Mouse (Mus musculus): Measurements from ENCODE around the gene Npsr1. TPM values are rescaled to one million over a fixed set of nuclear protein-coding genes. Genes with fewer than 3 reads are reported as not detected.

Npsr1 gene
- polyA plus RNA-seq, 1 experiment from 2014 or later, result not detected

DNA sequence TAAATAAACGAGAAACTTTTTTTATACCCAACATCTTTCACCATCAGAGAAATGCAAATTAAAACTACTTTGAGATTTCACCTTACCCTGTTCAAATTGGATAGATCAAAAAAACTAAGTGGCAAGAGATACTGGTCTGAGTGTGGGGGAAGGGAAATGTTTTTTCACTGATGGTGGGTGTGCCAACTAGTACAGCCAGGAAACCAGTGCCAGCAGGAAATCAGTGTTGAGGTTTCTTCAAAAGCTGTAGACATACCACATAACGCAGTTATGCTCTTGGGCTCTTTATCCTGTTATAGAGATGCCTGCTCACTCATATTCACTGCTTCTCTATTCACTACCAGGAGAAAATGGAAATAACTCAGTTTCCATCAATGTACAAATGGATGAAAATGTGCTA, 233.9 kb downstream of the Npsr1 start:
- Histone ChIP-seq H3K9ac (no peak overlapping the region), H3K4me3 (no peak overlapping the region), H3K27me3 (no peaks in the 10 kb centered on the region), H3K9me3 (no peaks in the 10 kb centered on the region), H3K36me3 (no peaks in the 10 kb centered on the region), H3K27ac (no peak overlapping the region), H3K4me1 (no peaks in the 10 kb centered on the region), H3K4me2 (replicated peaks) (no peak overlapping the region)
- ATAC-seq (ENCODE audit: low FRiP score, low read depth), result no peak
- WGBS, result 72% methylated on average over 2 of the region's 2 CpGs

DNA sequence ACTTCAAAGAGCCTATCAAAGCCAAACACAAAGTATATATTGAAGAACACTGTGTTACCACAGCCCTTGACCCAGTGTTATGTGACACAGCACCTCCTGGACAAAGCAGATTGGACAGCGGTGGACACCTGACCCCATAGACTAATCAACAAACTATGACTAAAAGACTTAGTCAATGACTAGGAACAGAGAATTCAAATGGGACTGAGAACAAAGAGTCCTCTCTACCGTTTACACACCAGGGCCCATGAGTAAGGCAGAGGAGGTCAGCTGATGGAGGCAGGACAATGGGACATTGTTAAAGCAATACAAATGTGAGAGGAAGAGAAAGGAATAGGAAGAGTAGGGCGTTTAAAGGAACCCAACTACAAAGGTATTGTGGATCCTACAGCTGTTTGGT, 243.5 kb downstream of the Npsr1 start:
- H3K4me2 ChIP-seq (replicated peaks), result no peak overlapping the region
- no peak overlapping the region for H3K4me3 ChIP-seq
- 77% methylated on average over 3 of the region's 3 CpGs for WGBS
- no peaks in the 10 kb centered on the region for H3K4me1 ChIP-seq
- H3K27me3 ChIP-seq, result no peaks in the 10 kb centered on the region
- H3K9ac ChIP-seq, result no peak overlapping the region
- no peaks in the 10 kb centered on the region for H3K36me3 ChIP-seq
- H3K9me3 ChIP-seq, result no peaks in the 10 kb centered on the region
- ATAC-seq (ENCODE audit: low FRiP score, low read depth), result no peak
- no peak overlapping the region for H3K27ac ChIP-seq

DNA sequence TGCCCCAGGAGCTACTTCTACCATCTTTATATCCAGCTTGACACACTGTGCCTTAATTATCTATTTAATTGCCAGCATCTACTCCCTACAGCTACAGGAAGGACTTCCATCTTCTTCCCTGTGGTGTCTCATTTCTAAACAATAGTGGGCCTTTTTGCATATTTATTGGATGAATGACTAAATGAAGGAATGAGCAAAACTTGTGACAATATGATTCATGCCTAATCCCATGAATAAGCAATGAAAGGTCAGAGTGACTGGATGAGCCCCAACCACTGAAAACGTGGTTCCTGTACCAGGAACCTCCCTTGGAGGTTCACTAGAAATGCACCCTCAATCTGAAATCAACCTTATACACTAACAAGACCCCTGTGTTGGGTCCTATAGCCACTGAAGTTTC, 249.2 kb downstream of the Npsr1 start:
- H3K4me2 ChIP-seq (replicated peaks), result no peak overlapping the region
- no peaks in the 10 kb centered on the region for H3K9me3 ChIP-seq
- no peak for ATAC-seq (ENCODE audit: low FRiP score, low read depth)
- no peak overlapping the region for H3K9ac ChIP-seq
- WGBS, result 33% methylated on average over 1 of the region's 1 CpGs
- no peaks in the 10 kb centered on the region for H3K4me1 ChIP-seq
- no peaks in the 10 kb centered on the region for H3K27me3 ChIP-seq
- H3K36me3 ChIP-seq, result no peaks in the 10 kb centered on the region
- H3K4me3 ChIP-seq, result no peak overlapping the region
- no peak overlapping the region for H3K27ac ChIP-seq

- Histone ChIP-seq H3K4me1 (no peaks in the 10 kb centered on the region), H3K27me3 (no peaks in the 10 kb centered on the region), H3K4me2 (replicated peaks) (no peak overlapping the region), H3K27ac (no peak overlapping the region), H3K9ac (no peak overlapping the region), H3K9me3 (no peaks in the 10 kb centered on the region), H3K4me3 (no peak overlapping the region), H3K36me3 (no peaks in the 10 kb centered on the region)
- WGBS, result 90% methylated on average over 2 of the region's 2 CpGs
- no peak for ATAC-seq (ENCODE audit: low FRiP score, low read depth)
Measured at GRCm38 (mm10) chr9:24349510-24349909, 251.7 kb downstream of the Npsr1 start.

DNA sequence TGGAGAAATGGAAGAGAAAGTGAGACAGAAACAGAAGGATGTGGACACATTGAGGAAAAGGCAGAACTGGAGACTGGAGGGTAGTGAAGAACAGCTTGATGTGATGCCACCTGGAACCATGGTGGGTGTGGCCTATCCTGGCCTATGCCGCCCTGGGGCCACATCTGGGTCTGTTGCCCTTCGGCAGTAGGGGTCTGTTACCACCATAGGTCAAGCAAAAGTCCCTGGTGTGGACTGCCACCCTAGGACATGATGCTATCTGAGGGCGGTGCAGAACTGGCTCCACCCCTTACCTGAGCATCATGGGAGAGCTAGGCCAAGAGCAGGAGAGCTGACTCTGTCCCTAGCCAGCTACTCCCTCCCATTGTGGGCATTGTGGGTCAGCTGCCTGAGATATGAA, 253.6 kb downstream of the Npsr1 start:
- H3K27ac ChIP-seq, result no peak overlapping the region
- H3K27me3 ChIP-seq, result no peaks in the 10 kb centered on the region
- H3K9me3 ChIP-seq, result no peaks in the 10 kb centered on the region
- WGBS, result 82% methylated on average over 3 of the region's 3 CpGs
- H3K4me2 ChIP-seq (replicated peaks), result no peak overlapping the region
- H3K36me3 ChIP-seq, result no peaks in the 10 kb centered on the region
- H3K4me1 ChIP-seq, result no peaks in the 10 kb centered on the region
- no peak overlapping the region for H3K4me3 ChIP-seq
- ATAC-seq (ENCODE audit: low FRiP score, low read depth), result no peak
- H3K9ac ChIP-seq, result no peak overlapping the region

Measured in limb, embryonic 13.5 days (tissue).